Mouse (Mus musculus): ENCODE measurements around the gene Chat. TPM values are rescaled to one million over a fixed set of nuclear protein-coding genes. Genes with fewer than 3 reads are reported as not detected.

The Chat gene
- not detected for total RNA-seq (2021)
- long read RNA-seq, experiment 1: 0 reads
- long read RNA-seq, experiment 2: 0 reads

- DNase-seq: no peak
Observed at GRCm38 (mm10) chr14:32465889-32466288, at the start of gene Chat. TSS of gene Chat (minus strand) at chr14:32465989.

GRCm38 (mm10) chr14:32513336-32514032 is 47.7 kb upstream of the Chat start, which contains the start of gene Ercc6:
TSS of gene Ercc6 (plus strand) at chr14:32513521.
- peak; percentile 94 to 96 for DNase-seq

- DNase-seq: no peak
Observed at GRCm38 (mm10) chr14:32512912-32513311, 47.1 kb upstream of the Chat start.

GRCm38 (mm10) chr14:32509443-32509961 is 43.7 kb upstream of the Chat start:
- no peak for DNase-seq

GRCm38 (mm10) chr14:32508105-32508835 is 42.5 kb upstream of the Chat start:
- no peak for DNase-seq

- no peak for DNase-seq
Observed at GRCm38 (mm10) chr14:32507216-32507615, 41.4 kb upstream of the Chat start.

- no peak for DNase-seq
Observed at GRCm38 (mm10) chr14:32506329-32506728, 40.5 kb upstream of the Chat start.

GRCm38 (mm10) chr14:32503897-32504296 is 38.1 kb upstream of the Chat start:
- no peak for DNase-seq

GRCm38 (mm10) chr14:32502764-32503688 is 37.2 kb upstream of the Chat start:
- DNase-seq: no peak

- DNase-seq: no peak
Observed at GRCm38 (mm10) chr14:32501303-32501702, 35.5 kb upstream of the Chat start.

- DNase-seq: no peak
Observed at GRCm38 (mm10) chr14:32496115-32496850, 30.5 kb upstream of the Chat start.

- no peak for DNase-seq
Observed at GRCm38 (mm10) chr14:32492521-32492920, 26.7 kb upstream of the Chat start.

GRCm38 (mm10) chr14:32482061-32482460 is 16.3 kb upstream of the Chat start:
- DNase-seq: peak in 1 of 2 experiments; percentile 34

- no peak for DNase-seq
Observed at GRCm38 (mm10) chr14:32477581-32477980, 11.8 kb upstream of the Chat start.

GRCm38 (mm10) chr14:32476559-32476958 is 10.8 kb upstream of the Chat start:
- no peak for DNase-seq

GRCm38 (mm10) chr14:32472996-32473395 is 7.2 kb upstream of the Chat start:
- peak; percentile 11 to 49 for DNase-seq

GRCm38 (mm10) chr14:32467606-32468005 is 1.8 kb upstream of the Chat start:
- DNase-seq: peak; percentile 9 to 64

- DNase-seq: no peak
Observed at GRCm38 (mm10) chr14:32465506-32465870, 301 bp downstream of the Chat start.

- no peak for DNase-seq
Observed at GRCm38 (mm10) chr14:32464601-32465505, 936 bp downstream of the Chat start, which contains the start of gene Slc18a3. TSS of gene Slc18a3 (minus strand) at chr14:32464850.
